Mouse (Mus musculus): ENCODE data around the gene Rnase2b. TPM values are rescaled to one million over a fixed set of nuclear protein-coding genes. Genes with fewer than 3 reads are reported as not detected.
"Not testable (repeated sequence)": the region's sequence is repeated elsewhere in the genome, so short reads cannot be mapped to it uniquely, and the experiment has no call there.

The Rnase2b gene
- not detected in 2 replicates for polyA plus RNA-seq (2014; fragmentation: Nextera tagmentation; extraction: Ambion mirVana)

DNA sequence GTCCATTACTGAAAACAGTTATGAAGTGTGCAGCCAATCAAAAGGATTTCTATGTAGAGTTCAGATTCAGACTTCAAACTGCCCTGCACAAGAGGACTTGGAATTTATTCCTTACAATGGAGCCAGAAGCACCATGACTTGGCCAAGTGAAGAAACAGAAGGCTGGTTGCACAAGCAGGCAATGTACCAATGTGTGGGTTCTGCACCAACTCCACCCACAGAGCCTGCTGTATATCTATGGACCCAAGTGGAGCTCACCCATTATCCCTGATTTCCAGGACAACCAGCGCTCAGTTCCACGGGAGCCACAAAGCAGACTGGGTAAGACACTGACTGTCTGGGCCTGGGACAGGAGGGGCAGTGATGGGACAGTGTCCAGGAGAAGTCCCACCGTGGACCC, at the start of gene Rnase2b:
Gene Rnase2b (plus strand): TSS at position 285 of the 400 bp plus-strand sequence.
- H3K9me3 ChIP-seq (replicated peaks; ENCODE audit: control insufficient read depth, low read length); H3K27me3 ChIP-seq (replicated peaks; ENCODE audit: control insufficient read depth, insufficient read depth, low read length); H3K27ac ChIP-seq (ENCODE audit: low read depth, low read length); H3K9ac ChIP-seq (ENCODE audit: low read length); DNase-seq (ENCODE audit: low spot score); H3K36me3 ChIP-seq (ENCODE audit: control insufficient read depth, insufficient read depth, low read length); H3K4me1 ChIP-seq (ENCODE audit: control insufficient read depth, insufficient read depth, low read length); H3K4me2 ChIP-seq (ENCODE audit: low read length); ATAC-seq; H3K4me3 ChIP-seq (ENCODE audit: low read depth, low read length): not testable (repeated sequence)
- 90% methylated on average over 3 of the region's 3 CpGs for WGBS

DNA sequence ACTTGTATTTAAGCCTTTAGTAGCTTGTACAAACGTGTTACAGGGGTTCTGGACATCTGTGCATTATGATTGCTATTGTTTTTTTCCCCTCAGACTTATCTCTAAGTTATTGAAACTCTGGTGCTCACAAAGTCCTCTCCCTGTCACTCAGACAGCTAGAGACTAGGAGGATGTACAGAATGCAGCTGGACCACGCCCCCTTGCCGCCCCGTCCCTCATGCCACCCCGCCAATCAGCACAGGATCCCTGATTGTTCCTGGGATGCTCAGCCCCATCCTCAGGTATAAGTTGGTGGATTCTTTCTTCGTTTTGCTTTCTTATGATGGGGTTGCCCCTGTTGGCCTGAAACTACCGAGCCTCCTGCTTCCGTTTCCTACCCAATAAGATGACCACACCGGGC, 48.6 kb upstream of the Rnase2b start:
- Histone ChIP-seq H3K9me3 (replicated peaks; ENCODE audit: control insufficient read depth, low read length) (no peaks in the 10 kb centered on the region), H3K4me3 (ENCODE audit: low read depth, low read length) (no peak overlapping the region), H3K4me2 (ENCODE audit: low read length) (no peak overlapping the region), H3K4me1 (ENCODE audit: control insufficient read depth, insufficient read depth, low read length) (no peaks in the 10 kb centered on the region), H3K27me3 (replicated peaks; ENCODE audit: control insufficient read depth, insufficient read depth, low read length) (no peaks in the 10 kb centered on the region), H3K27ac (ENCODE audit: low read depth, low read length) (no peak overlapping the region), H3K36me3 (ENCODE audit: control insufficient read depth, insufficient read depth, low read length) (no peaks in the 10 kb centered on the region), H3K9ac (ENCODE audit: low read length) (no peak overlapping the region)
- ATAC-seq = no peak
- DNase-seq (ENCODE audit: low spot score) = no peak
- 27% methylated on average over 9 of the region's 9 CpGs for WGBS

DNA sequence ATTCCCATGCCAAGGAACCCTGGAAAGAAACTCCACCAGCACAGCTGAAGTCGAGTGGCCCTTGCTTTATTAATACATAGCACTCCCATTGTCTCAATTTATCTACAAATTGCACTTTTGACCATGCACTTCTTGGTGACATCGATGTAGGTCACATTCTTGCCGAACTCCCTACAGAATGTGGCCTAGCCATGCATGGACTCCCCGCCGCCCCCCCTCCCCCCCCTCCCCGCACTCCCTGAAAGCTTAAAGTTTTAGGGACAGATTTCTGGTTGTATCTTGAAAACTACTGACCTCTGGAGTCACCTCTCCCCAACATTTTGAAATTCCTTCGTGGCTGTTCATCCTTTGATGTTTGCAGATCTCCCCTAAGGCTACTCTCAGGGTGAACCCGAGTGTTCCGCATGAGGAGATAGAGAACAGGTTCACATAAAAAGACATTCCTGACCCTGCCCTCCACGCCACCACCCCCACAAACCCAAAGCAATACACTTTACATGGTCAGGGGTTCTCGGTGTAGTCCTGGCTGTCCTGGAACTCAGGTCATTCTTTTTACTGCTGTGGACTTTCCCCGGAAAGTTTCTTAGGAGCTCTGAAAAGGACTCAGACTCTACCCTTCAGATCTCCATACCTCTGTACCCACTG, 48.0 kb upstream of the Rnase2b start, which contains the start of gene Eddm3b:
Gene Eddm3b (plus strand): TSS at position 511 of the 645 bp plus-strand sequence.
- Histone ChIP-seq H3K36me3 (ENCODE audit: control insufficient read depth, insufficient read depth, low read length) (no peaks in the 10 kb centered on the region), H3K4me2 (ENCODE audit: low read length) (no peak within 1 kb of the TSS), H3K4me3 (ENCODE audit: low read depth, low read length) (no peak within 1 kb of the TSS), H3K27me3 (replicated peaks; ENCODE audit: control insufficient read depth, insufficient read depth, low read length) (no peaks in the 10 kb centered on the region), H3K9ac (ENCODE audit: low read length) (no peak within 1 kb of the TSS), H3K4me1 (ENCODE audit: control insufficient read depth, insufficient read depth, low read length) (no peaks in the 10 kb centered on the region), H3K27ac (ENCODE audit: low read depth, low read length) (no peak within 1 kb of the TSS), H3K9me3 (replicated peaks; ENCODE audit: control insufficient read depth, low read length) (no peaks in the 10 kb centered on the region)
- DNase-seq (ENCODE audit: low spot score) = no peak
- no peak for ATAC-seq
- WGBS = 57% methylated on average over 12 of the region's 12 CpGs

DNA sequence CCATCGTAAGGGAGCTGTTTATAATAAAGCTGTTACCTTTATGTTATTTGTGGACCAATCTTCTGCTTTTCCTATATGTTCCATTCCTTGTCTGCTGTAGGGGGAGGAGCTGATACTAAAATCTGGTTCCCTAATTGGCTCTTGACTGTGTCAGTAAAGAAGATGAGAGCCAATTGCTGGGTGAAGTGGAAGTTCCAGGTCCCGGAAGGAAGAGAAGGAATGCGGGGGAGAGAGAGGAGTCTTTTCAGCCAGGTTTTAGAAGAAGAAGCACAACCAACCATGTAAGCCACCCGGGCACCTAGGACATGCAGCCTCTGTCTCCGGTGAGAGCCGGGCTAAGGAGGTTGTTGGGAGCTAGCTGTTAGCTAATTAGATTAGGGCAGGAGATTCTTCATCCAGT, 36.4 kb upstream of the Rnase2b start:
- DNase-seq (ENCODE audit: low spot score) = no peak
- no peaks in the 10 kb centered on the region for H3K9me3 ChIP-seq (replicated peaks; ENCODE audit: control insufficient read depth, low read length)
- ATAC-seq = no peak
- H3K27me3 ChIP-seq (replicated peaks; ENCODE audit: control insufficient read depth, insufficient read depth, low read length) = no peaks in the 10 kb centered on the region
- no peak overlapping the region for H3K4me2 ChIP-seq (ENCODE audit: low read length)
- H3K9ac ChIP-seq (ENCODE audit: low read length) = no peak overlapping the region
- WGBS = 87% methylated on average over 6 of the region's 6 CpGs
- H3K27ac ChIP-seq (ENCODE audit: low read depth, low read length) = no peak overlapping the region
- no peaks in the 10 kb centered on the region for H3K4me1 ChIP-seq (ENCODE audit: control insufficient read depth, insufficient read depth, low read length)
- H3K36me3 ChIP-seq (ENCODE audit: control insufficient read depth, insufficient read depth, low read length) = no peaks in the 10 kb centered on the region
- no peak overlapping the region for H3K4me3 ChIP-seq (ENCODE audit: low read depth, low read length)

DNA sequence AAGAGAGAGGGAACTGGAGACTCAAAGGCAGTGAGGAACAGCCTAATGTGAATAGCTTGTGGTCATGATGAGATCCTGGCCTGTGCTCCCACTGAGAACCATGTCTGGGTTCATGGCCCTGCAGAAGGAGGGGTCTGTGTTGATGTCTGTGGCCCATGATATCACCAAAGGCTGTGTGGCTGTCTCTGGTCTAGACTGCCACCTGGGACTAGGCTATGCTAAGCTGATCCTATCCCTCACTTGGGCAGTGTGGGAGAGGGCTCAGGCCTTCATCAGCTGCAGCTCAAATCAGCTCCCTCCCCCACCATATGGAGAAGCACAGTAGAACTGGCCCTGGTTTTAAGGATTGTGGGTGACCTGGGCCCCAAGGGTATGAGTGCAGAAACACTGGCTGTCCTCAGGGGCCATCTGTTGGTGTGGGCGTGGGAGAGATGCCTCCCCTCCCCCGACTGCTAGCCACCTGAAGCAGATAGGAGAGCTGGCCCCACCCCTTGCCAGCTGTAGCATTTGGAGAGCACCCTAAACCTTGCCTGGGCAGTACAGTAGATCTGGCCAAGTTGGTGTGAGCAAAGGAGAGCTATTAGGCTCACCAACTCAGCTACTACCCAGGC, 34.3 kb upstream of the Rnase2b start:
- H3K27me3 ChIP-seq (replicated peaks; ENCODE audit: control insufficient read depth, insufficient read depth, low read length) = no peaks in the 10 kb centered on the region
- H3K9ac ChIP-seq (ENCODE audit: low read length) = no peak overlapping the region
- 85% methylated on average over 2 of the region's 2 CpGs for WGBS
- H3K9me3 ChIP-seq (replicated peaks; ENCODE audit: control insufficient read depth, low read length) = no peaks in the 10 kb centered on the region
- H3K4me2 ChIP-seq (ENCODE audit: low read length) = no peak overlapping the region
- H3K36me3 ChIP-seq (ENCODE audit: control insufficient read depth, insufficient read depth, low read length) = no peaks in the 10 kb centered on the region
- H3K27ac ChIP-seq (ENCODE audit: low read depth, low read length) = no peak overlapping the region
- H3K4me3 ChIP-seq (ENCODE audit: low read depth, low read length) = no peak overlapping the region
- ATAC-seq = no peak
- no peak for DNase-seq (ENCODE audit: low spot score)
- no peaks in the 10 kb centered on the region for H3K4me1 ChIP-seq (ENCODE audit: control insufficient read depth, insufficient read depth, low read length)

DNA sequence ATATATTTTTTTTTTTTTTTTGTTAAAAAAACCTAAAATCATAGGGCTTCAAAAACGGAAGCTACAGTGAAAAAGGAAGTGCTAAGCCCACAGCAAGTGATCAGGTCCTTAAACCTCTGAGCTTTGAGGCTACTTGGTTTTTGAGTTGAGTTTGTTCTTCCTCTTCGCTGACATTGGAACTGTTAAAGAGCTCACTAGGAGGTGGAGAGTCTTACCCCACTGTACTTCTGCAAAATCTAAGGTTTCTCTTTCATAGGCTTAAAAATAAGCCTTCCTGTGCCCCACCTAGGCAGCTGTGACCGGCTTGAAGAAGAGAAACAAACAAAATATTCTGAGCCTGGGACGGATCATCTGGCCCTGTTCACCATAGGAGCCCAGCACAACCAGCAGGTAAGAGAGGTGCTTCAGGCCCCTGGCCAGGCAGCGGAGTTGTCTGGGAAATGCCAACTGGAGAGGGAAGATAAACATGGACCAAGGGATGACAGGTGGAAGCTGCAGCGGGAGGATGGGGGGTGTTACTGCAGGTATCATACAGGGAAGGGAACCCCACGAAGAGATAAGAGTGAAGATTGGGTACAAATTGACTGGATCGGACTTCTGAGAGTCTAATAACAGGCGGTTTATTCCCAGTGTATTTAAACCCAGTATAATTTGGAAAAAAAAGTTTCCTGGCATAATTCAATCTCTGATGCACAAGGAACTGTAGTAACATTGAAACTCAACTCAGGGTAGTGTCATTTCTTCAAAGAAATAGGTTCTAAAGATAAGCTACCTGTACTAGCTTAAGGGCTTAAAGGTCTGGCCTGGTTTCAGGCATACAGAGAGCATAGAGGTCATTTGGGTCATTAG, 33.1 kb upstream of the Rnase2b start:
- DNase-seq (ENCODE audit: low spot score) = no peak
- Histone ChIP-seq H3K27me3 (replicated peaks; ENCODE audit: control insufficient read depth, insufficient read depth, low read length) (no peaks in the 10 kb centered on the region), H3K9ac (ENCODE audit: low read length) (no peak overlapping the region), H3K9me3 (replicated peaks; ENCODE audit: control insufficient read depth, low read length) (no peaks in the 10 kb centered on the region), H3K27ac (ENCODE audit: low read depth, low read length) (no peak overlapping the region), H3K36me3 (ENCODE audit: control insufficient read depth, insufficient read depth, low read length) (no peaks in the 10 kb centered on the region), H3K4me2 (ENCODE audit: low read length) (no peak overlapping the region), H3K4me1 (ENCODE audit: control insufficient read depth, insufficient read depth, low read length) (no peaks in the 10 kb centered on the region), H3K4me3 (ENCODE audit: low read depth, low read length) (no peak overlapping the region)
- WGBS = 88% methylated on average over 9 of the region's 9 CpGs
- ATAC-seq = no peak

DNA sequence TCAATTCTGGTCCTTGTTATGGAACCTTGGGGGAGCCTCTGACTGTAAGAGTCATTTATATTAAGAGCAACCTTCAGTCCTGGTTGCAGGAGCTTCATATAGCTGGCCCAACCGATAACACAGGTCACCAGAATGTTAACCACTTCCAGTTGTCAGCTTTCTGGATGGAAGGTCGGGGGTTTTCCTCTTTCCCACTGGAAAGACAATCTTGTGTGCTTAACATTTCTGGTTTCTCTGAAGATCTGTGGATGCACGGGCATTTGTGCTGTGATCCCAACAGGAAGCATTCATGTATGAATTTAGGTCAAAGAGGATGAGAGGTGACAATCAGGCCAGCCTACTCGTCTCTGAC, 32.5 kb upstream of the Rnase2b start:
- no peak overlapping the region for H3K4me3 ChIP-seq (ENCODE audit: low read depth, low read length)
- H3K4me1 ChIP-seq (ENCODE audit: control insufficient read depth, insufficient read depth, low read length) = no peaks in the 10 kb centered on the region
- H3K9ac ChIP-seq (ENCODE audit: low read length) = no peak overlapping the region
- no peak for ATAC-seq
- H3K27ac ChIP-seq (ENCODE audit: low read depth, low read length) = no peak overlapping the region
- WGBS = 82% methylated on average over 4 of the region's 4 CpGs
- H3K4me2 ChIP-seq (ENCODE audit: low read length) = no peak overlapping the region
- no peak for DNase-seq (ENCODE audit: low spot score)
- no peaks in the 10 kb centered on the region for H3K27me3 ChIP-seq (replicated peaks; ENCODE audit: control insufficient read depth, insufficient read depth, low read length)
- no peaks in the 10 kb centered on the region for H3K9me3 ChIP-seq (replicated peaks; ENCODE audit: control insufficient read depth, low read length)
- H3K36me3 ChIP-seq (ENCODE audit: control insufficient read depth, insufficient read depth, low read length) = no peaks in the 10 kb centered on the region

DNA sequence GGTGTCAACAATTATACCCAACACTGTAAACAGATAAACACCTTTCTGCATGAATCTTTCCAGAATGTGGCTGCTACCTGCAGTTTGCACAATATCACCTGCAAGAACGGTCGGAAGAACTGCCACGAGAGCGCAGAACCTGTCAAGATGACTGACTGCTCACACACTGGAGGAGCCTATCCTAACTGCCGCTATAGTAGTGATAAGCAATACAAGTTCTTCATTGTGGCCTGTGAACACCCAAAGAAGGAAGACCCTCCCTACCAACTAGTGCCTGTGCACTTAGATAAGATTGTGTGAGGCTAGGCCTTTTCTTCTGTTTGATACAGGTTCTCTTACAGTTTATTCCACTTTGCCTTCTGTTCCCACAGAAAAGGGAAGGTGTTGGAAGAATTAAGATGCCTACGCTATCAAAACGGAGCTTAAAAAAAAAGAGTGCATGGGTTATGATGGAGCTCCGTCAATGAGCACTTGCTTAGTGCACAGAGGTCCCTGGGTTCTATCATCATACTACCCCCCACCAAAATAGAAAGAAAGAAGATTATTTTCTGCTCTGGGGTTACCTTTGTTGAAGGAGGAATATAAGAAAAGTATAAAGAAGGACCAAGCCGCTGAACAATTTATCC, 31.6 kb upstream of the Rnase2b start:
- no peak for DNase-seq (ENCODE audit: low spot score)
- H3K27ac ChIP-seq (ENCODE audit: low read depth, low read length) = no peak overlapping the region
- H3K36me3 ChIP-seq (ENCODE audit: control insufficient read depth, insufficient read depth, low read length) = no peaks in the 10 kb centered on the region
- no peaks in the 10 kb centered on the region for H3K9me3 ChIP-seq (replicated peaks; ENCODE audit: control insufficient read depth, low read length)
- no peak overlapping the region for H3K4me3 ChIP-seq (ENCODE audit: low read depth, low read length)
- no peak overlapping the region for H3K9ac ChIP-seq (ENCODE audit: low read length)
- no peak for ATAC-seq
- WGBS = 95% methylated on average over 9 of the region's 9 CpGs
- H3K4me1 ChIP-seq (ENCODE audit: control insufficient read depth, insufficient read depth, low read length) = no peaks in the 10 kb centered on the region
- H3K27me3 ChIP-seq (replicated peaks; ENCODE audit: control insufficient read depth, insufficient read depth, low read length) = no peaks in the 10 kb centered on the region
- no peak overlapping the region for H3K4me2 ChIP-seq (ENCODE audit: low read length)

Data from forebrain, embryonic 14.5 days (tissue).